Mouse (Mus musculus) C2C12 (cell line): ENCODE measurements at regions not wholly inside any gene's neighbourhood (a gene's known extent, or its start where the extent isn't known, plus 50 kb on each side); places are given as distances from the start of the nearest gene placed in this dataset.

Experiments used
- CTCF ChIP-seq: IDR thresholded peaks from one replicate; pipeline ENCODE4 v1.5.1; 2011; ENCODE audit not compliant: control insufficient read depth, insufficient read depth, insufficient read length
- MAX ChIP-seq: IDR thresholded peaks from one replicate; pipeline ENCODE4 v1.6.1; 2011; ENCODE audit warnings: mild to moderate bottlenecking, control low read depth
- MYOG ChIP-seq: IDR thresholded peaks from one replicate; pipeline ENCODE4 v1.6.1; 2011; ENCODE audit not compliant: control insufficient read depth, insufficient read length; ENCODE audit errors: extremely low read depth
- USF1 ChIP-seq: IDR thresholded peaks from one replicate; pipeline ENCODE4 v1.6.1; 2011; ENCODE audit warnings: low read depth, mild to moderate bottlenecking, control low read depth, moderate library complexity

GRCm38 (mm10) chr16:74768264-74768663 lies 356.6 kb upstream of the Robo2 start:
- no peak for TF ChIP-seq USF1
- TF ChIP-seq MYOG, result no peak
- TF ChIP-seq MAX, result no peak
- TF ChIP-seq CTCF, result no peak
